Mouse (Mus musculus) gastrocnemius, postnatal 4 days (tissue): ENCODE data around the gene Sstr3. TPM values are rescaled to one million over a fixed set of nuclear protein-coding genes. Genes with fewer than 3 reads are reported as not detected.

Source experiments
- DNase-seq, 2 experiments: peaks; one replicate each; pipeline ENCODE4 v3.0.0; 2021 to 2022; ENCODE audit warnings: low spot score in 2 of 2, mixed read lengths in 2 of 2
- long read RNA-seq, 2 experiments: library from polyadenylated mRNA; stranded (forward); transcript quantifications; one replicate each; pipeline ENCODE4 v2.0.0; 2021
- total RNA-seq, 2 experiments: library from RNA; stranded (reverse); gene quantifications; 2 replicates each; pipeline ENCODE4 v1.2.3; 2021

Sstr3 gene
- total RNA-seq = under 1 TPM in 1 of 2 experiments, not detected in 1; 0.05 TPM
- long read RNA-seq, experiment 1 = 0 reads
- long read RNA-seq, experiment 2 = 0 reads

GRCm38 (mm10) chr15:78544561-78545001, at the start of gene Sstr3:
Gene Sstr3 (minus strand): TSS chr15:78544685.
- no peak for DNase-seq

GRCm38 (mm10) chr15:78593896-78594425, 49.5 kb upstream of the Sstr3 start:
- DNase-seq = no peak

GRCm38 (mm10) chr15:78592452-78592968, 48.0 kb upstream of the Sstr3 start:
- no peak for DNase-seq

GRCm38 (mm10) chr15:78591680-78592451, 47.4 kb upstream of the Sstr3 start:
- no peak for DNase-seq

GRCm38 (mm10) chr15:78590785-78591184, 46.3 kb upstream of the Sstr3 start:
- no peak for DNase-seq

GRCm38 (mm10) chr15:78589936-78590335, 45.5 kb upstream of the Sstr3 start:
- no peak for DNase-seq

- DNase-seq = no peak
These were observed 44.4 kb upstream of the Sstr3 start for GRCm38 (mm10) chr15:78588900-78589299.

GRCm38 (mm10) chr15:78588049-78588448, 43.6 kb upstream of the Sstr3 start:
- no peak for DNase-seq

GRCm38 (mm10) chr15:78587050-78587994, 42.8 kb upstream of the Sstr3 start:
- peak; percentile 75 to 82 for DNase-seq

GRCm38 (mm10) chr15:78585404-78585803, 40.9 kb upstream of the Sstr3 start:
- no peak for DNase-seq

GRCm38 (mm10) chr15:78583352-78583751, 38.9 kb upstream of the Sstr3 start:
- DNase-seq = no peak

GRCm38 (mm10) chr15:78576284-78576810, 31.9 kb upstream of the Sstr3 start:
- no peak for DNase-seq

- DNase-seq = no peak
These were observed 28.3 kb upstream of the Sstr3 start, which contains the start of gene Rac2 for GRCm38 (mm10) chr15:78572658-78573397. Gene Rac2 (minus strand): TSS chr15:78572783.

- no peak for DNase-seq
These were observed 27.8 kb upstream of the Sstr3 start for GRCm38 (mm10) chr15:78572270-78572600.

- no peak for DNase-seq
These were observed 27.2 kb upstream of the Sstr3 start for GRCm38 (mm10) chr15:78571554-78572269.

- DNase-seq = no peak
These were observed 25.7 kb upstream of the Sstr3 start for GRCm38 (mm10) chr15:78570170-78570569.

GRCm38 (mm10) chr15:78567608-78568120, 23.2 kb upstream of the Sstr3 start:
- no peak for DNase-seq

GRCm38 (mm10) chr15:78564764-78565435, 20.4 kb upstream of the Sstr3 start:
- DNase-seq = no peak

- no peak for DNase-seq
These were observed 19.5 kb upstream of the Sstr3 start for GRCm38 (mm10) chr15:78563937-78564336.
